Mouse (Mus musculus): ENCODE measurements around the gene Myf6. TPM values are rescaled to one million over a fixed set of nuclear protein-coding genes. Genes with fewer than 3 reads are reported as not detected.

Myf6 gene
- 0.09 TPM in 1 of 2 replicates, not detected in the other for total RNA-seq (2014; rRNA removed)
- not detected in 2 replicates for polyA plus RNA-seq (2012; rRNA removed)

- H3K4me1 ChIP-seq (ENCODE audit: control insufficient read depth, insufficient read depth, low read length), result no peaks in the 10 kb centered on the region
- no peak within 1 kb of the TSS for H3K4me3 ChIP-seq (ENCODE audit: insufficient read depth, low read depth, low read length)
- no peaks in the 10 kb centered on the region for H3K36me3 ChIP-seq (ENCODE audit: control insufficient read depth, insufficient read depth, low read length)
- H3K79me2 ChIP-seq (ENCODE audit: control insufficient read depth, insufficient read depth, low read length), result no peaks in the 10 kb centered on the region
- no peak within 1 kb of the TSS for H3K27ac ChIP-seq (replicated peaks; ENCODE audit: insufficient read depth, low read depth, low read length)
- TF ChIP-seq POLR2A (IDR thresholded peaks at IDR 0.05; ENCODE audit: extremely low read depth, insufficient read depth, low read length), result no peak
- no peak for TF ChIP-seq CTCF (IDR thresholded peaks at IDR 0.05; ENCODE audit: low read depth, low read length)
- H3K9ac ChIP-seq (ENCODE audit: low read depth, low read length), result no peak within 1 kb of the TSS
- DNase-seq (ENCODE audit: extremely low read depth, low read depth, low spot score), result no peak
- WGBS, result 85% methylated on average over 6 of the region's 6 CpGs
- H3K27me3 ChIP-seq (ENCODE audit: control insufficient read depth, insufficient read depth, low read length), result no peaks in the 10 kb centered on the region; the same call in 1 of the 2 replicates
Observed at GRCm38 (mm10) chr10:107494568-107494967, at the start of gene Myf6. Myf6 (minus strand) TSS chr10:107494737.

GRCm38 (mm10) chr10:107543026-107543425 lies 48.5 kb upstream of the Myf6 start:
- Histone ChIP-seq H3K4me3 (ENCODE audit: insufficient read depth, low read depth, low read length) (no peak overlapping the region), H3K9ac (ENCODE audit: low read depth, low read length) (no peak overlapping the region), H3K27ac (replicated peaks; ENCODE audit: insufficient read depth, low read depth, low read length) (no peak overlapping the region), H3K79me2 (ENCODE audit: control insufficient read depth, insufficient read depth, low read length) (no peaks in the 10 kb centered on the region), H3K4me1 (ENCODE audit: control insufficient read depth, insufficient read depth, low read length) (no peaks in the 10 kb centered on the region), H3K36me3 (ENCODE audit: control insufficient read depth, insufficient read depth, low read length) (no peaks in the 10 kb centered on the region), H3K27me3 (ENCODE audit: control insufficient read depth, insufficient read depth, low read length) (no peaks in the 10 kb centered on the region)
- no peak for TF ChIP-seq POLR2A (IDR thresholded peaks at IDR 0.05; ENCODE audit: extremely low read depth, insufficient read depth, low read length)
- TF ChIP-seq CTCF (IDR thresholded peaks at IDR 0.05; ENCODE audit: low read depth, low read length), result no peak
- WGBS, result 57% methylated on average over 1 of the region's 1 CpGs
- no peak for DNase-seq (ENCODE audit: extremely low read depth, low read depth, low spot score)

GRCm38 (mm10) chr10:107528758-107529157 lies 34.2 kb upstream of the Myf6 start:
- no peaks in the 10 kb centered on the region for H3K4me1 ChIP-seq (ENCODE audit: control insufficient read depth, insufficient read depth, low read length)
- no peak overlapping the region for H3K9ac ChIP-seq (ENCODE audit: low read depth, low read length)
- TF ChIP-seq CTCF (IDR thresholded peaks at IDR 0.05; ENCODE audit: low read depth, low read length) (no peak), POLR2A (IDR thresholded peaks at IDR 0.05; ENCODE audit: extremely low read depth, insufficient read depth, low read length) (no peak)
- DNase-seq (ENCODE audit: extremely low read depth, low read depth, low spot score), result no peak
- H3K79me2 ChIP-seq (ENCODE audit: control insufficient read depth, insufficient read depth, low read length), result no peaks in the 10 kb centered on the region
- no peak overlapping the region for H3K27ac ChIP-seq (replicated peaks; ENCODE audit: insufficient read depth, low read depth, low read length)
- no peak overlapping the region for H3K4me3 ChIP-seq (ENCODE audit: insufficient read depth, low read depth, low read length)
- H3K27me3 ChIP-seq (ENCODE audit: control insufficient read depth, insufficient read depth, low read length), result no peaks in the 10 kb centered on the region
- no peaks in the 10 kb centered on the region for H3K36me3 ChIP-seq (ENCODE audit: control insufficient read depth, insufficient read depth, low read length)
- WGBS, result 67% methylated on average over 1 of the region's 1 CpGs

- Histone ChIP-seq H3K27me3 (ENCODE audit: control insufficient read depth, insufficient read depth, low read length) (no peaks in the 10 kb centered on the region), H3K4me3 (ENCODE audit: insufficient read depth, low read depth, low read length) (no peak overlapping the region), H3K9ac (ENCODE audit: low read depth, low read length) (no peak overlapping the region), H3K36me3 (ENCODE audit: control insufficient read depth, insufficient read depth, low read length) (no peaks in the 10 kb centered on the region), H3K4me1 (ENCODE audit: control insufficient read depth, insufficient read depth, low read length) (no peaks in the 10 kb centered on the region), H3K27ac (replicated peaks; ENCODE audit: insufficient read depth, low read depth, low read length) (no peak overlapping the region), H3K79me2 (ENCODE audit: control insufficient read depth, insufficient read depth, low read length) (no peaks in the 10 kb centered on the region)
- 68% methylated on average over 5 of the region's 5 CpGs for WGBS
- TF ChIP-seq CTCF (IDR thresholded peaks at IDR 0.05; ENCODE audit: low read depth, low read length) (no peak), POLR2A (IDR thresholded peaks at IDR 0.05; ENCODE audit: extremely low read depth, insufficient read depth, low read length) (no peak)
- DNase-seq (ENCODE audit: extremely low read depth, low read depth, low spot score), result no peak
Observed at GRCm38 (mm10) chr10:107519216-107519615, 24.7 kb upstream of the Myf6 start.

GRCm38 (mm10) chr10:107516641-107517040 lies 22.1 kb upstream of the Myf6 start:
- H3K4me3 ChIP-seq (ENCODE audit: insufficient read depth, low read depth, low read length), result no peak overlapping the region
- no peaks in the 10 kb centered on the region for H3K79me2 ChIP-seq (ENCODE audit: control insufficient read depth, insufficient read depth, low read length)
- no peak for TF ChIP-seq POLR2A (IDR thresholded peaks at IDR 0.05; ENCODE audit: extremely low read depth, insufficient read depth, low read length)
- no peak for TF ChIP-seq CTCF (IDR thresholded peaks at IDR 0.05; ENCODE audit: low read depth, low read length)
- WGBS, result 83% methylated on average over 7 of the region's 7 CpGs
- H3K27me3 ChIP-seq (ENCODE audit: control insufficient read depth, insufficient read depth, low read length), result no peaks in the 10 kb centered on the region
- H3K27ac ChIP-seq (replicated peaks; ENCODE audit: insufficient read depth, low read depth, low read length), result no peak overlapping the region
- H3K9ac ChIP-seq (ENCODE audit: low read depth, low read length), result no peak overlapping the region
- no peaks in the 10 kb centered on the region for H3K36me3 ChIP-seq (ENCODE audit: control insufficient read depth, insufficient read depth, low read length)
- H3K4me1 ChIP-seq (ENCODE audit: control insufficient read depth, insufficient read depth, low read length), result no peaks in the 10 kb centered on the region
- DNase-seq (ENCODE audit: extremely low read depth, low read depth, low spot score), result no peak

GRCm38 (mm10) chr10:107514735-107515134 lies 20.2 kb upstream of the Myf6 start:
- Histone ChIP-seq H3K27me3 (ENCODE audit: control insufficient read depth, insufficient read depth, low read length) (no peaks in the 10 kb centered on the region), H3K27ac (replicated peaks; ENCODE audit: insufficient read depth, low read depth, low read length) (no peak overlapping the region), H3K4me3 (ENCODE audit: insufficient read depth, low read depth, low read length) (no peak overlapping the region), H3K4me1 (ENCODE audit: control insufficient read depth, insufficient read depth, low read length) (no peaks in the 10 kb centered on the region), H3K36me3 (ENCODE audit: control insufficient read depth, insufficient read depth, low read length) (no peaks in the 10 kb centered on the region), H3K79me2 (ENCODE audit: control insufficient read depth, insufficient read depth, low read length) (no peaks in the 10 kb centered on the region), H3K9ac (ENCODE audit: low read depth, low read length) (no peak overlapping the region)
- DNase-seq (ENCODE audit: extremely low read depth, low read depth, low spot score), result no peak
- TF ChIP-seq POLR2A (IDR thresholded peaks at IDR 0.05; ENCODE audit: extremely low read depth, insufficient read depth, low read length) (no peak), CTCF (IDR thresholded peaks at IDR 0.05; ENCODE audit: low read depth, low read length) (no peak)
- 87% methylated on average over 7 of the region's 7 CpGs for WGBS
